Mouse (Mus musculus): Measurements from ENCODE around the gene Brd3os.

GRCm38 (mm10) chr2:27473911-27474310 lies 31.8 kb downstream of the Brd3os start:
- TF ChIP-seq TAL1 (IDR thresholded peaks at IDR 0.05; ENCODE audit: low read length): no peak
- TF ChIP-seq GATA1 (IDR thresholded peaks at IDR 0.05; ENCODE audit: low read length): no peak
